12 mouse cellular contexts compared by ENCODE assay signal in the genomic region with DNA sequence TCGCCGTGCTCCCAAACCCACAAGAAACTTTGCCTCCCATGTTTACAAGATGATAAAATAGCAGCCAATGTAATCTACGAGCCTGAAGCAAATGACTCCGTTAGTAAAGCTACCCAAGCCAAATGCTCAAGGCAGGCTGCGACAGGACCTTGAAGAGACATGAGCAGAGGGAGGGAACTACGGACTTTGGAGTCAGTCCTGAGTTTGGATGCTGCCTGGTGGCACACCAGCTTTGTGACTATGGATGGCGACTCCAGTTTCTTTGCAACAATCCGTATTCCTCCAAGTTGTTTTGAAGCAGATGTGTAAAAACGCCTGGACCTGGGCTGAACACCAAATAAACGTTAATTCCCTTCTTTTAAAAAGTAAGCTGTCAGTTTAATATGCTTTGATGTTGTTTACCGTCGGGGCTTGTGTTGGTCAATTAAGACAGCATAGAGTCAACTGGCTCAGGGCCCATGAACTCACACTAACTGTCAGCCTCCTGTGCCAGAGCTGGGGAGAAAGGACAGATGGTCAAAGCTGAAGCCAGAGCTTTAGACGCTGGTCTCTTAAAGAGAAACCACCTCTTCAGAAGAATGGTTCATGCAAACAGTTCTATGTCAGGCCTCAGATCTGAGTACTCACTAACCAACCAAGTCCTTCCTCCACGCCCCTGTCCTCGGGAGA.
DNase-seq lines count a peak whose midpoint lies in the region; ATAC-seq and TF ChIP-seq lines count a peak whose summit lies in the region.
"Had no signal": no experiment of that assay in that cellular context is flagged by ENCODE, and none has a peak within 500 bp of the region (broad histone marks: within the 10 kb centered on the region; RNA-seq: fewer than 3 reads in every experiment).

No protein-coding gene starts in this region.

- H3K27ac ChIP-seq in forebrain, embryonic 16.5 days (ENCODE audit: low read length) = no peak overlapping the region
- no peak overlapping the region for H3K27ac ChIP-seq in forebrain, embryonic 13.5 days
- H3K27ac ChIP-seq in lung, postnatal 0 days (ENCODE audit: low read length) = no peak overlapping the region
- no peak overlapping the region for H3K27ac ChIP-seq in left cerebral cortex, adult 2 months
- H3K27ac ChIP-seq: heart, embryonic 13.5 days; stomach, embryonic 15.5 days had no signal

- 54% methylated on average over 15 of the region's 15 CpGs for WGBS in forebrain, embryonic 16.5 days
- 81% methylated on average over 15 of the region's 15 CpGs for WGBS in forebrain, embryonic 13.5 days
- 48% methylated on average over 15 of the region's 15 CpGs for WGBS in lung, postnatal 0 days

- no peak for TF ChIP-seq EP300 in lung, postnatal 0 days (IDR thresholded peaks at IDR 0.05)

- ATAC-seq in forebrain, embryonic 16.5 days = peak; percentile 23; the same call in 1 of the 2 replicates
- ATAC-seq in forebrain, embryonic 13.5 days = no peak
- peak; percentile 53 for ATAC-seq in lung, postnatal 0 days
- ATAC-seq: intestine, postnatal 0 days had no signal

- no peak for TF ChIP-seq CTCF in lung, postnatal 0 days (IDR thresholded peaks at IDR 0.05)
- no peak for TF ChIP-seq CTCF in left cerebral cortex, adult 2 months (IDR thresholded peaks at IDR 0.05)

- no peaks in the 10 kb centered on the region for H3K27me3 ChIP-seq in forebrain, embryonic 16.5 days (replicated peaks; ENCODE audit: control insufficient read depth, insufficient read depth, low read length)
- no peaks in the 10 kb centered on the region for H3K27me3 ChIP-seq in forebrain, embryonic 13.5 days
- H3K27me3 ChIP-seq in lung, postnatal 0 days (replicated peaks; ENCODE audit: insufficient read depth, low read length) = no peaks in the 10 kb centered on the region
- H3K27me3 ChIP-seq: heart, embryonic 13.5 days; stomach, embryonic 15.5 days had no signal

- no peaks in the 10 kb centered on the region for H3K9me3 ChIP-seq in forebrain, embryonic 16.5 days (ENCODE audit: control insufficient read depth, low read length)
- no peaks in the 10 kb centered on the region for H3K9me3 ChIP-seq in forebrain, embryonic 13.5 days (replicated peaks)
- no peaks in the 10 kb centered on the region for H3K9me3 ChIP-seq in lung, postnatal 0 days (ENCODE audit: low read length)
- H3K9me3 ChIP-seq: heart, embryonic 13.5 days; stomach, embryonic 15.5 days had no signal

- no peak overlapping the region for H3K4me3 ChIP-seq in forebrain, embryonic 16.5 days (replicated peaks; ENCODE audit: low read length)
- no peak overlapping the region for H3K4me3 ChIP-seq in forebrain, embryonic 13.5 days
- no peak overlapping the region for H3K4me3 ChIP-seq in lung, postnatal 0 days (ENCODE audit: low read depth, low read length)
- no peak overlapping the region for H3K4me3 ChIP-seq in left cerebral cortex, adult 2 months
- H3K4me3 ChIP-seq: heart, embryonic 13.5 days; stomach, embryonic 15.5 days had no signal

- peak; percentile 14 to 22 for DNase-seq in kidney, postnatal 4 days
- DNase-seq in kidney, postnatal 25 days = no peak
- DNase-seq in cerebellum, adult 18-20 months = peak; percentile 83 to 88
- peak; percentile 51 for DNase-seq in lung, postnatal 0 days (ENCODE audit: low spot score)
- DNase-seq in layer of hippocampus, adult 9-11 months = no peak
- no peak for DNase-seq in left cerebral cortex, adult 2 months (ENCODE audit: extremely low spot score in 1 of 2, low spot score in 2 of 2)
- DNase-seq: right cerebral cortex, postnatal 14 days had no signal

- intact Hi-C loops in left cerebral cortex, adult 2 months (cut with DNase I) = no loop called here

- H3K36me3 ChIP-seq in forebrain, embryonic 16.5 days (ENCODE audit: control insufficient read depth, insufficient read depth) = no peaks in the 10 kb centered on the region
- no peaks in the 10 kb centered on the region for H3K36me3 ChIP-seq in forebrain, embryonic 13.5 days (ENCODE audit: poor library complexity, severe bottlenecking)
- no peaks in the 10 kb centered on the region for H3K36me3 ChIP-seq in lung, postnatal 0 days (ENCODE audit: insufficient read depth, low read length)
- H3K36me3 ChIP-seq: heart, embryonic 13.5 days; stomach, embryonic 15.5 days had no signal

- H3K4me2 ChIP-seq in forebrain, embryonic 16.5 days (ENCODE audit: low read length) = no peak overlapping the region
- no peak overlapping the region for H3K4me2 ChIP-seq in forebrain, embryonic 13.5 days
- no peak overlapping the region for H3K4me2 ChIP-seq in lung, postnatal 0 days (replicated peaks; ENCODE audit: low read depth, low read length)
- H3K4me2 ChIP-seq: heart, embryonic 13.5 days; stomach, embryonic 15.5 days had no signal

- H3K9ac ChIP-seq in forebrain, embryonic 16.5 days (replicated peaks; ENCODE audit: low read depth, low read length) = no peak overlapping the region
- no peak overlapping the region for H3K9ac ChIP-seq in forebrain, embryonic 13.5 days
- no peak overlapping the region for H3K9ac ChIP-seq in lung, postnatal 0 days (replicated peaks; ENCODE audit: low read depth)
- H3K9ac ChIP-seq: heart, embryonic 13.5 days; stomach, embryonic 15.5 days had no signal

- H3K4me1 ChIP-seq in forebrain, embryonic 16.5 days (replicated peaks; ENCODE audit: control insufficient read depth, insufficient read depth, low read length) = peaks cover 4% of the 10 kb centered on the region; the same call in 1 of the 2 replicates
- no peaks in the 10 kb centered on the region for H3K4me1 ChIP-seq in forebrain, embryonic 13.5 days
- no peaks in the 10 kb centered on the region for H3K4me1 ChIP-seq in lung, postnatal 0 days (ENCODE audit: insufficient read depth, low read depth, low read length)
- H3K4me1 ChIP-seq: heart, embryonic 13.5 days; stomach, embryonic 15.5 days had no signal

Comparison
In these comparisons a context has a peak if more than half of its experiments do, and no peak if none do; other contexts are left out.
1. DNase-seq: peak in kidney, postnatal 4 days (2 of 2), cerebellum, adult 18-20 months (2 of 2) and lung, postnatal 0 days (single experiment); none in kidney, postnatal 25 days (0 of 2), layer of hippocampus, adult 9-11 months (single experiment) and left cerebral cortex, adult 2 months (0 of 2).